Mouse (Mus musculus) lung, postnatal 36 days (tissue): ENCODE results near the gene Bpifb4.

ENCODE experiments used
- DNase-seq: peaks from one replicate; pipeline ENCODE4 v3.0.0; 2022; ENCODE audit warnings: mixed read lengths

The Bpifb4 gene

GRCm38 (mm10) chr2:153937843-153938242 lies at the start of gene Bpifb4:
Bpifb4 (plus strand) TSS chr2:153938212.
- DNase-seq: no peak

GRCm38 (mm10) chr2:153899111-153899510 lies 38.9 kb upstream of the Bpifb4 start:
- no peak for DNase-seq

- DNase-seq: no peak
These were observed 37.9 kb upstream of the Bpifb4 start, which contains the start of gene Bpifb6 for GRCm38 (mm10) chr2:153900088-153900487. Bpifb6 (plus strand) TSS chr2:153900388.

- DNase-seq: no peak
These were observed 35.3 kb upstream of the Bpifb4 start for GRCm38 (mm10) chr2:153902726-153903125.

- no peak for DNase-seq
These were observed 31.4 kb upstream of the Bpifb4 start for GRCm38 (mm10) chr2:153906626-153907025.

GRCm38 (mm10) chr2:153914151-153914550 lies 23.9 kb upstream of the Bpifb4 start:
- peak; percentile 47 for DNase-seq

- no peak for DNase-seq
These were observed 20.1 kb upstream of the Bpifb4 start, which contains the start of gene Bpifb3 for GRCm38 (mm10) chr2:153917930-153918329. Bpifb3 (plus strand) TSS chr2:153918230.

- DNase-seq: no peak
These were observed 16.8 kb upstream of the Bpifb4 start for GRCm38 (mm10) chr2:153921246-153921645.

- peak; percentile 45 for DNase-seq
These were observed 8.1 kb upstream of the Bpifb4 start for GRCm38 (mm10) chr2:153929871-153930413.

- no peak for DNase-seq
These were observed 6.9 kb upstream of the Bpifb4 start for GRCm38 (mm10) chr2:153931125-153931524.

GRCm38 (mm10) chr2:153933311-153933710 lies 4.7 kb upstream of the Bpifb4 start:
- no peak for DNase-seq

GRCm38 (mm10) chr2:153935348-153935747 lies 2.7 kb upstream of the Bpifb4 start:
- DNase-seq: no peak

GRCm38 (mm10) chr2:153943537-153943936 lies 5.5 kb downstream of the Bpifb4 start:
- peak; percentile 60 for DNase-seq

GRCm38 (mm10) chr2:153944567-153944966 lies 6.6 kb downstream of the Bpifb4 start:
- DNase-seq: no peak

- peak; percentile 68 for DNase-seq
These were observed 14.9 kb downstream of the Bpifb4 start for GRCm38 (mm10) chr2:153952897-153953296.

GRCm38 (mm10) chr2:153953836-153954235 lies 15.8 kb downstream of the Bpifb4 start:
- peak; percentile 64 for DNase-seq

GRCm38 (mm10) chr2:153962821-153963331 lies 24.9 kb downstream of the Bpifb4 start:
- no peak for DNase-seq

GRCm38 (mm10) chr2:153963334-153963733 lies 25.3 kb downstream of the Bpifb4 start:
- no peak for DNase-seq

- DNase-seq: peak; percentile 38
These were observed 32.2 kb downstream of the Bpifb4 start for GRCm38 (mm10) chr2:153970221-153970620.

GRCm38 (mm10) chr2:153974582-153974981 lies 36.6 kb downstream of the Bpifb4 start, which contains the start of gene Bpifa6:
Bpifa6 (plus strand) TSS chr2:153974945.
- no peak for DNase-seq

- DNase-seq: peak; percentile 87
These were observed 57.8 kb downstream of the Bpifb4 start for GRCm38 (mm10) chr2:153995770-153996169.

- DNase-seq: no peak
These were observed 62.5 kb downstream of the Bpifb4 start for GRCm38 (mm10) chr2:154000501-154000900.

- DNase-seq: peak; percentile 5
These were observed 63.0 kb downstream of the Bpifb4 start for GRCm38 (mm10) chr2:154001056-154001455.

GRCm38 (mm10) chr2:154004456-154004855 lies 66.4 kb downstream of the Bpifb4 start:
- DNase-seq: no peak

- DNase-seq: peak; percentile 41
These were observed 67.1 kb downstream of the Bpifb4 start for GRCm38 (mm10) chr2:154005094-154005493.
